Mouse (Mus musculus) ES-Bruce4 (cell line): ENCODE data around the gene Lama5. TPM values are rescaled to one million over a fixed set of nuclear protein-coding genes. Genes with fewer than 3 reads are reported as not detected.

Experiments
- H3K27ac ChIP-seq: 2 replicates; pipeline ENCODE4 v1.5.1; 2012; ENCODE audit warnings: low read length, inconsistent platforms; ENCODE audit not compliant: insufficient read depth
- H3K27me3 ChIP-seq: 2 replicates; pipeline ENCODE4 v1.6.1; 2012; ENCODE audit warnings: mild to moderate bottlenecking, low read length, inconsistent platforms; ENCODE audit not compliant: control insufficient read depth, poor library complexity, insufficient read depth, severe bottlenecking
- H3K36me3 ChIP-seq: 2 replicates; pipeline ENCODE4 v1.6.1; 2012; ENCODE audit warnings: inconsistent platforms, mild to moderate bottlenecking, low read length, moderate library complexity; ENCODE audit not compliant: control insufficient read depth, poor library complexity, insufficient read depth, severe bottlenecking
- H3K4me1 ChIP-seq: one replicate; pipeline ENCODE4 v1.8.1; 2011; ENCODE audit warnings: low read length; ENCODE audit not compliant: control insufficient read depth, insufficient read depth
- H3K4me3 ChIP-seq: 2 replicates; pipeline ENCODE4 v1.5.1; 2011; ENCODE audit warnings: low read depth, mild to moderate bottlenecking, low read length
- H3K9ac ChIP-seq: 2 replicates; pipeline ENCODE4 v1.6.1; 2012; ENCODE audit warnings: low read depth, mild to moderate bottlenecking, inconsistent platforms; ENCODE audit not compliant: poor library complexity, severe bottlenecking
- H3K9me3 ChIP-seq: replicated peaks from 2 replicates; pipeline ENCODE4 v1.6.1; 2012; ENCODE audit warnings: mild to moderate bottlenecking, low read length, inconsistent platforms; ENCODE audit not compliant: control insufficient read depth, poor library complexity, insufficient read depth, severe bottlenecking
- CTCF ChIP-seq: IDR thresholded peaks from one replicate; pipeline ENCODE4 v1.8.1; 2011; ENCODE audit warnings: low read depth, low read length
- EP300 ChIP-seq: IDR thresholded peaks from 2 replicates; pipeline ENCODE4 v1.6.1; 2011; ENCODE audit warnings: low read depth, low read length; ENCODE audit not compliant: insufficient read depth
- POLR2A ChIP-seq: IDR thresholded peaks from one replicate; pipeline ENCODE4 v1.8.1; 2011; ENCODE audit warnings: low read length; ENCODE audit not compliant: insufficient read depth
- polyA plus RNA-seq: library from polyadenylated mRNA; stranded (reverse); fragments of >200 nt; gene quantifications from 2 replicates; pipeline ENCODE4 v1.2.4, GENCODE M21; 2011; ENCODE audit warnings: low read depth; ENCODE audit not compliant: missing spikeins, insufficient read depth, insufficient read length

The Lama5 gene
- polyA plus RNA-seq, 1 experiment: 141 TPM

DNA sequence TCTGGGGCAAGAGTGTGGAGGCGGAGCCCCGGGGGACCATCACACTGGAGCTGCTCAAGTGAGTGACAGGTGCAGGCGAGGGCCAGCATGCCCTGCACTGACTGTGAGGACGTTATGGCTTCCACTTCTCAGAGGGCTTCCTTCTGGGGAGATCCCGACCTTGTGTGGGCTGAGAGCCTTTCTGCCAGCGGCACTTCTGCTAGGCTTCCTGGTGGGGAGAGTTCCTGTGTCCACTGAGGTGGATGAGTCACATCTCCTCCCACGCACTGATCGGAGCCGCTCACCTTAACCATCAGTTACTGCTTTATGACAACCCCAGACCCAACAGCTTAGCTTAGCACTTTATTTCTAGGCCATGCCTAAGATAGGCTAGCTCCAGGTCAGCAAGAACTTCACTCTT lies 77.1 kb downstream of the Lama5 start:
- Histone ChIP-seq H3K4me3 (no peak overlapping the region), H3K36me3 (peaks cover 4% of the 10 kb centered on the region; the same call in 1 of the 2 replicates), H3K27ac (no peak overlapping the region), H3K27me3 (no peaks in the 10 kb centered on the region), H3K9ac (no peak overlapping the region), H3K9me3 (no peaks in the 10 kb centered on the region), H3K4me1 (no peaks in the 10 kb centered on the region)
- TF ChIP-seq EP300 (no peak), POLR2A (no peak), CTCF (no peak)

DNA sequence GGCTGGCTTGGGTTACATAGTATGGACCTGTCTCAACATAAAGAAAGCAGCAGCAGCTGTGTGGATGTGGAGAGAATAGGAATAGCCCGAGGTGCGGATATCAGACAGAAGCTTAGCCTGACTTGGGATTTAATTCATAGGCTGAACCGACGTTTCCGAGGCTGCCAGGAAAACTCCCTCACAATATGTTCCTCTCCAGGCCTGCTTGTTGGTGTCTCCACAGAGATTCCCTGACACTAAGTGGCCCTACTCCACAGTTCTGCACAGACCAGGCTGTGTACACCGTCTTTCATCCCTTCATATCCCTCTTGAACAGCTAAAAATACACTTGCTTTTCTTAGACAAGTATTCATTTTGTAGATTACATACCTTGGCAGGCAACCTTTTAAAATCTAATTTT lies 78.3 kb downstream of the Lama5 start:
- Histone ChIP-seq H3K36me3 (peaks cover 4% of the 10 kb centered on the region; the same call in 1 of the 2 replicates), H3K4me1 (no peaks in the 10 kb centered on the region), H3K9me3 (no peaks in the 10 kb centered on the region), H3K27me3 (no peaks in the 10 kb centered on the region), H3K27ac (no peak overlapping the region), H3K4me3 (no peak overlapping the region), H3K9ac (no peak overlapping the region)
- no peak for TF ChIP-seq EP300
- TF ChIP-seq CTCF: no peak
- TF ChIP-seq POLR2A: no peak

DNA sequence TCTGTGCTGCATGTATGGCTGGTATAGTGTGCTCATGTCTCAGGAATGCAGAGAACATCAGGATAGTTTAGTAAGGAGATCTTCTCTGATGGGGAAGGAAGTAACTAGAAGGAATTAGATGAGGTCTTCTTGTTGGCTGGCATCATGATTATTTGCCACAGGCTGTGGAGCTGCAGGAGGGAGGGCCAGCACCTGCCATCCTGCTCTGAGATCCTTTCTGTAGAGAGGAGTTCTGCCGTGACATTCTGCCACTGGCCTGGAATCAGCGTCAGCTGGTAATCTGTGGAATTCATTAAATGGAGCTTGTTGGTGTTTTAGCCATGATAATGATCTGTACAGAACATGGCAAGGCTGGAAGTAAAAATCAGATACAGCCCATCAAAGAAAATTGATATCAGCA lies 79.6 kb downstream of the Lama5 start:
- H3K9ac ChIP-seq: no peak overlapping the region
- H3K9me3 ChIP-seq: no peaks in the 10 kb centered on the region
- H3K27ac ChIP-seq: no peak overlapping the region
- no peak overlapping the region for H3K4me3 ChIP-seq
- no peaks in the 10 kb centered on the region for H3K4me1 ChIP-seq
- H3K36me3 ChIP-seq: peaks cover 4% of the 10 kb centered on the region; the same call in 1 of the 2 replicates
- H3K27me3 ChIP-seq: no peaks in the 10 kb centered on the region
- TF ChIP-seq EP300 (no peak), CTCF (no peak), POLR2A (no peak)

DNA sequence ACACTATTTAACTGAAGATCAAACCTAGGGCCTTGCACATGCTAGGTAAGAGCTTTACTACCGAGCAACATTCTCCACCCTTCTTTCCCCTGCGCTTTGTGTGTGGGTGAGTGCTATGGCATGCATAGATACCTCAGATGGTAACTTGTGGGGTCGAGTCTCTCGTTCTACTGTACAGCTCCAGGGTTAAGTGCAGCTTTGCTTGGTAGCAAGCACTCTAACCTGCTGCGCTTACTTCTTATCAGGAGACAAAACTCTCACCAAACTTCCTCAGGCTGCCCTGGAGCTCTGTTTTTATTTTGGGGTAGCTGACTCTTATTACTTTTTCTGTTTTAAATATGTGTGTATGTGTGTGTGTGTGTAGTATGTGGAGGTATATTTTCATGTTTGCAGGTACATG lies 90.2 kb downstream of the Lama5 start:
- Histone ChIP-seq H3K9ac (no peak overlapping the region), H3K27me3 (no peaks in the 10 kb centered on the region), H3K27ac (no peak overlapping the region), H3K9me3 (no peaks in the 10 kb centered on the region), H3K4me3 (no peak overlapping the region), H3K36me3 (no peaks in the 10 kb centered on the region), H3K4me1 (no peaks in the 10 kb centered on the region)
- TF ChIP-seq CTCF: no peak
- TF ChIP-seq EP300: no peak
- no peak for TF ChIP-seq POLR2A

DNA sequence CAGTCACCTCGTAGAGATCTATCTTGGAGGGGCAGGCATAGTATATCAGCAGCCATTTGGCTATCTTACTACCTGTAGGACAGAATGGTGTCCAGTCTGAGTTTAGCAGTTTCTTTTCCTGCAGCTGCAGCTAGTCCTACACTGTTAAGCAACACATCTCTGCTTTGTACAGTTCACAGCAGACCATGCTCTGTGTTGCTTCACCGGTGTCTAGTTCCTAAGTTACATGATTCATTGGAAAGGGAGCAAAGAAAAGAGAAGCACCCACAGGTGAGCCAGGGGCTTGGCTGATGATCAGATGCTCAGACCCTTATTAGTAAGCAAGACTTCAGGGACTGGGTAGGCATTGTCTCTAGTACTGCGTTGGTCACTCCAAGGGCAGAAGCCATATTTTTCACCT lies 91.7 kb downstream of the Lama5 start:
- Histone ChIP-seq H3K9me3 (no peaks in the 10 kb centered on the region), H3K27ac (no peak overlapping the region), H3K27me3 (no peaks in the 10 kb centered on the region), H3K4me3 (no peak overlapping the region), H3K36me3 (no peaks in the 10 kb centered on the region), H3K9ac (no peak overlapping the region), H3K4me1 (no peaks in the 10 kb centered on the region)
- TF ChIP-seq CTCF (no peak), POLR2A (no peak), EP300 (no peak)

DNA sequence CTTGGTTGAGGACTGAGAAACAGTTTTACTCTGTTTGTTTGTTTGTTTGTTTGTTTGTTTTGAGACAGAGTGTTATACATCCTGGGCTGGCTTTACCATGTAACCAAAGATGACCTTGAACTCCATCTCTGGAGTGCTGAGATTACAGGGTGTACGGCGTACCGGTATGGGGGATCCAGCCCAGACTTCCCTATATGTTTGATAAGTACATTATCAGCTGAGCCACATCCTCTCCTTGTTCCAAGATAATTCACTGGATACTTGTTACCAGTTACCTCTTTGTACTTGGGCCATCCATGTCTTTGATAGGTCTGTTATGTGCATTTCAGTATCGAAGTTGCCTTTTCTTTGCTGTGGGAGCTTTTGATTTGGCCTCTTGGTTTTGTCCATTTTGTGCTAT lies 92.4 kb downstream of the Lama5 start:
- Histone ChIP-seq H3K27ac (no peak overlapping the region), H3K9me3 (no peaks in the 10 kb centered on the region), H3K4me1 (no peaks in the 10 kb centered on the region), H3K27me3 (no peaks in the 10 kb centered on the region), H3K9ac (no peak overlapping the region), H3K36me3 (no peaks in the 10 kb centered on the region), H3K4me3 (no peak overlapping the region)
- no peak for TF ChIP-seq EP300
- no peak for TF ChIP-seq POLR2A
- no peak for TF ChIP-seq CTCF
